Mouse (Mus musculus) heart, postnatal 0 days (tissue): ENCODE results near the gene Gm49380. TPM values are rescaled to one million over a fixed set of nuclear protein-coding genes. Genes with fewer than 3 reads are reported as not detected.

ENCODE experiments used
- ATAC-seq: fragments of 200-750 bp; cut with Nextera tagmentation; 2 replicates; pipeline ENCODE4 v1.8.0; 2017; ENCODE audit warnings: low read depth, moderate number of reproducible peaks, moderate library complexity; ENCODE audit not compliant: insufficient read depth
- DNase-seq: peaks from one replicate; pipeline ENCODE4 v3.0.0-alpha.2; 2016; ENCODE audit warnings: low spot score
- H3K27ac ChIP-seq: fragments of 300-500 bp; sonication (generic); 2 replicates; pipeline ENCODE4 v1.5.1; 2014; ENCODE audit warnings: low read depth, mild to moderate bottlenecking
- H3K27me3 ChIP-seq: fragments of 300-500 bp; sonication (generic); 2 replicates; pipeline ENCODE4 v1.6.1; 2014; ENCODE audit warnings: low read length, mixed read lengths; ENCODE audit not compliant: control insufficient read depth, insufficient read depth
- H3K36me3 ChIP-seq: fragments of 300-500 bp; sonication (generic); replicated peaks from 2 replicates; pipeline ENCODE4 v1.6.1; 2014; ENCODE audit warnings: low read length, mixed read lengths; ENCODE audit not compliant: control insufficient read depth, insufficient read depth
- H3K4me1 ChIP-seq: fragments of 300-500 bp; sonication (generic); 2 replicates; pipeline ENCODE4 v1.6.1; 2014; ENCODE audit warnings: antibody characterized with exemption; ENCODE audit not compliant: control insufficient read depth, insufficient read depth
- H3K4me2 ChIP-seq: fragments of 300-500 bp; sonication (generic); 2 replicates; pipeline ENCODE4 v1.6.1; 2014; ENCODE audit warnings: low read depth, mild to moderate bottlenecking, low read length, moderate library complexity
- H3K4me3 ChIP-seq: fragments of 300-500 bp; sonication (generic); 2 replicates; pipeline ENCODE4 v1.5.1; 2014; ENCODE audit warnings: low read depth, low read length
- H3K9ac ChIP-seq: fragments of 300-500 bp; sonication (generic); replicated peaks from 2 replicates; pipeline ENCODE4 v1.6.1; 2014; ENCODE audit warnings: low read depth, low read length, mixed read lengths
- H3K9me3 ChIP-seq: fragments of 300-500 bp; sonication (generic); replicated peaks from 2 replicates; pipeline ENCODE4 v1.6.1; 2016; ENCODE audit warnings: low read length; ENCODE audit not compliant: control insufficient read depth
- CTCF ChIP-seq: IDR thresholded peaks from 2 replicates; pipeline ENCODE4 v1.5.1; 2016; ENCODE audit warnings: antibody characterized with exemption, control low read depth, low read depth
- EP300 ChIP-seq: IDR thresholded peaks from 2 replicates; pipeline ENCODE4 v1.6.1; 2016; ENCODE audit warnings: antibody characterized with exemption, low read depth
- WGBS: fragments of 180-500 bp; shearing (Covaris S2); extraction: QIAGEN DNeasy Blood & Tissue Kit; methylation state at CpG from one replicate; pipeline ENCODE4 v1.1.7; 2014; 5-methylcytosine and 5-hydroxymethylcytosine counted together
- polyA plus RNA-seq: library from polyadenylated mRNA; unstranded; fragments of >200 nt; fragmentation: Nextera tagmentation; extraction: Ambion mirVana; gene quantifications from 2 replicates; pipeline ENCODE4 v1.2.1, GENCODE M21; 2015
- total RNA-seq: library from RNA; depleted of rRNA; stranded (reverse); fragments of >200 nt; gene quantifications from 2 replicates; pipeline ENCODE4 v1.2.3, GENCODE M21; 2014; ENCODE audit warnings: low replicate concordance

Gene Gm49380
- total and polyA plus RNA-seq, 2 experiments from 2014 or later = not detected

DNA sequence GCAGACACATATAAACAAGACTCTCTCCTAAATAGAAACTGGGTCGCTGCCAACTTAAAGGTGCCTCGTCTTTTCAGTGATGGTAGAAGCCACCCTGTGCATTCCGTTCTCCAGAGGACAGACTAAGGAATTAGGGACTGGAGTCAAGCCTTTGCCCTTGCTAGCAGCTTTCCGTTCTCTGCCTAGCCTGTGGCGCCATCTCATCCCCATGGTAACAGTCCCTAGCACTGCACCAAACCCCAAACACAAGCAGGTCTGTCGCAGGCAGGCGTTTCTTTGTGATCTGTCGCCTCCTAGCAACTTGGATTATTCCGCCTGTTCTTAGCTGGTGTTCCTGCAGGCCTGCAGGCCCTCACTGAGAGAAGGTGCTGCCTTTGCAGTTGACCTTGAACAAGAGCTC is 16.8 kb downstream of the Gm49380 start:
- 21% methylated on average over 9 of the region's 9 CpGs for WGBS
- Histone ChIP-seq H3K27ac (peak overlapping the region; percentile 93), H3K9me3 (no peaks in the 10 kb centered on the region), H3K4me1 (peaks cover 6% of the 10 kb centered on the region; the same call in 1 of the 2 replicates), H3K36me3 (peaks cover 40% of the 10 kb centered on the region), H3K4me3 (no peak overlapping the region), H3K4me2 (no peak overlapping the region), H3K27me3 (no peaks in the 10 kb centered on the region), H3K9ac (no peak overlapping the region)
- ATAC-seq (peak; percentile 78), DNase-seq (peak; percentile 84)
- no peak for TF ChIP-seq EP300
- TF ChIP-seq CTCF = no peak; the same call in 1 of the 2 replicates

DNA sequence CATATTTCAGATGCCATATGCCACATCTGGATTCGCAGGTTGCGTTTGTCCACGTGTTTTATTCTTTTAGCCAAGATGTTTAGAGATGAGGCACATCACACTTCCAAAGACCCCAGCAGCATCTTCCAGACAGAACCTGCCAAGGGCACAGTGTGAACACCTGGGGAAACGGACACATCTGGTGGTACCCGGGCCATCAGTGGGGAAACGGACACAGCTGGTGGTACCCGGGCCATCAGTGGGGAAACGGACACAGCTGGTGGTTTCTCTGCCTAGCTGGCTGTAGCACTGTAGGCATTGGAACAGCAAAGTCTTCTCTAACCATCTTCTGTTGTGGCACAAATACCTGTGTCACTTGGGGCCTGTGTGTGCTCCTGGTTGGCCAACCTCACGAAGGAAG is 17.5 kb downstream of the Gm49380 start:
- no peaks in the 10 kb centered on the region for H3K9me3 ChIP-seq
- ATAC-seq = no peak
- DNase-seq = no peak
- peaks cover 47% of the 10 kb centered on the region for H3K36me3 ChIP-seq
- H3K4me2 ChIP-seq = no peak overlapping the region
- H3K9ac ChIP-seq = no peak overlapping the region
- 84% methylated on average over 9 of the region's 9 CpGs for WGBS
- TF ChIP-seq EP300 (no peak), CTCF (no peak)
- no peaks in the 10 kb centered on the region for H3K27me3 ChIP-seq
- peak overlapping the region; percentile 93 for H3K27ac ChIP-seq
- H3K4me1 ChIP-seq = peaks cover 6% of the 10 kb centered on the region; the same call in 1 of the 2 replicates
- no peak overlapping the region for H3K4me3 ChIP-seq

DNA sequence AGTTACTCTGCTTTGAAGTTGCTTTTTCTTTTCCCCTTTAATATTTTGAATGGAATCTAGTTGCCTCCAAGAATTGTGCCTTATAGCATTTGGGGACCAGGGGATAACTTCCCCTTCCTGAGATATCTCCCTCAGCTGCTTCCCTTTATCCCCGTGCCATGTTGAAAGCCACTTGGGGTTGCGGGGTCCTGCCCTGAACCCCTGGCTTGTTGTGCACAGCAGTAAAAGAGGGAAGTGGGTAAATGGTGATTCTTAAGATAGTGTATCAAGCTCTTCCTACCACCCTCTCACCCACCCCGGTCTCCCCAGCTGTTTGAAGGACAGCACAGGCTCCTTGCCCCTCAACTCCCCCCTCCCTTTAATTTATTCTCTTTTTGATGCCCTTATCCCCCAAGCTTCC is 18.6 kb downstream of the Gm49380 start:
- no peak for DNase-seq
- no peaks in the 10 kb centered on the region for H3K9me3 ChIP-seq
- H3K27ac ChIP-seq = no peak overlapping the region
- WGBS = 78% methylated on average over 3 of the region's 3 CpGs
- no peaks in the 10 kb centered on the region for H3K27me3 ChIP-seq
- H3K4me1 ChIP-seq = peaks cover 11% of the 10 kb centered on the region; the same call in 1 of the 2 replicates
- H3K9ac ChIP-seq = no peak overlapping the region
- no peak overlapping the region for H3K4me3 ChIP-seq
- TF ChIP-seq CTCF (no peak), EP300 (no peak)
- H3K4me2 ChIP-seq = no peak overlapping the region
- H3K36me3 ChIP-seq = peaks cover 57% of the 10 kb centered on the region
- ATAC-seq = no peak

DNA sequence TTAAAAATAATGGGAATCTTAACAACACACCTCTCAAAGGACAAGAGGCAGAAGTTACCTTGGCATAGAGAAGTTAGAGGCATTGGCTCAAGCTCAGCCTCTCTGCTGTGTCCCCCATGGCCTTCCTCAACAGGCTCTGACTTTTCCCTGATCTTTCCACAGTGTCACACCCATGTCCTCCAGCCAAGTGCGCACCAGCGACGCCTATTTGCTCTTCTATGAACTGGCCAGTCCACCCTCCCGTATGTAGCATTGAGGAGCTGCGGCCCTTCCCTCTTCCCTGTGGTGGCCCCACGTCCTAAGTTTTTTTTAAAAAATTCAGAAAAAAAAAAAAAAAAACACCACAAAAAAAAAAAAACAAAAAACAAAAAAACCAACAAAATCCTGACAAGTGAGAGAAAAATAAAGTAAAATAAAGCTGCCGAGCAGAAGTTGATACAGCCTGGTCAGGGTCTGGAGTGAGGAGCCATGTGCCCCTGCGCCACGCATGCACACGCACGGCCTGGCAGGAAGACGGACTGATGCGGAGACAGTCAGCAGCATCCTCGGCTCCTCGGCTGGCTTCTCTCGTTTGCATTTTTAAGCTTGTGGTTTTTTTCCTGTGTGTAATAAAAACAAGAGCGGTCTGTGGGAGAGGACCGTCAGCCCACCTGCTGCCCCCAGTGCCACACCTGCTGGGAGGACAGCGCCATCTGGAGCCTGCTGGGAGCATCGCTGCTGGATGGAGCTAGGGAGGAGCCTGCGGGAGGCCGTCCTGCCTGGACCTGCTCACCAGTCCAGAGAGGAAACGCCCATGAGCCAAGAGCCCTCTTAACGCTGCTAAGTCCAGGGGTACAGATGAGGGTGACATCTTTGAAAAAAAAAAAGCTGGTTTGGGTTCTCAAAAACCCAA is 19.4 kb downstream of the Gm49380 start:
- Histone ChIP-seq H3K4me2 (no peak overlapping the region), H3K27ac (peak overlapping the region; percentile 57; the same call in 1 of the 2 replicates), H3K4me3 (no peak overlapping the region), H3K27me3 (no peaks in the 10 kb centered on the region), H3K36me3 (peaks cover 60% of the 10 kb centered on the region), H3K9ac (no peak overlapping the region), H3K9me3 (no peaks in the 10 kb centered on the region), H3K4me1 (peaks cover 20% of the 10 kb centered on the region)
- ATAC-seq = peak; percentile 71
- 36% methylated on average over 24 of the region's 24 CpGs for WGBS
- peak; percentile 66 for DNase-seq
- TF ChIP-seq EP300 (no peak), CTCF (peak; percentile 80)

DNA sequence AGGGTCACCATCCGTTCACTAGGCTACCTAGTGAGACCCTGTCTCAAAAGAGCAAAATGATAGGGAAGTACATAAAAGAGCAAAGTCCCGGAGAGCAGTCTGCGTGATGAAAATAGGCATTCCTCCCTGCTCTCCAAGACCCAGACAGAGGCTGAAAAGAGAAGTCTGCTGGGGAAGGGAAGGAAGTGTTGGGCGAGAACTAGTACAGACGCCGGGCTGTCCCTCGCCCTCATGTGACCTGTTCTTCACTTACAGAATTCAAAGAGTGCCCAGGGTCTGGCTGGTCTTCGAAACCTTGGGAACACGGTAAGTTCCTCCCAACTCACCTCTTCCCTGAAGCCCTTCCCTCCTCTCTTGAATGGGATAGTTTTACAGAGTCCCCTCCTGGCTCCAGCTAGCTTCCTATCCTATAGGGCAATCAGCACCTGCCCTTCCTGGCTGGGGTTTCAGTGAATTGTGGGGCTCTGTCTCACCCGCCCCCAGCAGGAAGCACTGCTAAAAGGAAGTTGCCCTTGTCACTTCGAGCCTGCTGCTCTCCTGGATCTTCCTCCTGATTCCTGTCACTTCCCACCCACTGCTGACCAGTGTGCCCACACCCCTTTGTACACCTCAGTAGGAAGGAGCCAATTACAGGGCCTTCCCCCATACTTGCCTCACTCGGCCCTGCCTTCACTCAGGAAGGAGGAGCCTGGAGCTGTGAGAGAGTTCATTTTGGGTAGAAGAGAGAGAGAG is 24.3 kb downstream of the Gm49380 start:
- Histone ChIP-seq H3K27ac (peak overlapping the region; percentile 97), H3K4me3 (no peak overlapping the region), H3K4me2 (peak overlapping the region; percentile 95), H3K36me3 (peaks cover 44% of the 10 kb centered on the region), H3K27me3 (no peaks in the 10 kb centered on the region), H3K9me3 (no peaks in the 10 kb centered on the region), H3K9ac (0 out of 2 replicates have a peak overlapping the region, but pooled peaks have one; percentile 12), H3K4me1 (peaks cover 28% of the 10 kb centered on the region)
- TF ChIP-seq EP300 (no peak), CTCF (no peak)
- 19% methylated on average over 12 of the region's 12 CpGs for WGBS
- ATAC-seq (no peak), DNase-seq (no peak)
